Mouse (Mus musculus) left cerebral cortex, postnatal 4 days (tissue): ENCODE data around the gene Pde7b. TPM values are rescaled to one million over a fixed set of nuclear protein-coding genes. Genes with fewer than 3 reads are reported as not detected.

Source experiments
- DNase-seq: peaks from one replicate; pipeline ENCODE4 v3.0.0-alpha.2; 2022
- intact Hi-C: fragments of 180-260 bp; cut with DNase I; formaldehyde crosslinking; loops from one replicate; pipeline ENCODE4 v1.15.1; 2025
- total RNA-seq, 2 experiments: library from RNA; stranded (reverse); gene quantifications; 2 replicates each; pipeline ENCODE4 v1.2.3; 2021

The Pde7b gene
- total RNA-seq, 2 experiments from 2014 or later: 9.0 to 11.4 TPM

DNA sequence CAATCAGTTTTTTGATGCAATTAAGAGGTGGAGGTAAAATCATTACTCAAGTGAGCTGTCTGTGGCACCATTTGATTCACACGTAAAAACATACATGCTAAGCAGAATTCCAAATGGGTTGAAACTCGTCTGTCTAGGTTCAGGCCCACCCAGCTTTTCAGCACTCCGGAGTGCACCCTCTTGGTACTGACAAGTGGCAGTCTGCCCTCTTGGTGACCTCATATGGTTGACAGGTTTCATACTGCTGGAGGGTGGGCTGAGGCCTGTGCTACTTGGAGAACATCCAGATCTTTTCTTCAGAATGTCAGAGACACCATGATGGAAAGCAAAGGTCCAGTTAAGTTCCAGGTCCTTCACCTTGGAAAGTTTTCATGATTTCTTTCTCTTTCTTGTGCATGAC is 265.7 kb downstream of the Pde7b start:
- no peak for DNase-seq
- intact Hi-C loops: no loop called here

DNA sequence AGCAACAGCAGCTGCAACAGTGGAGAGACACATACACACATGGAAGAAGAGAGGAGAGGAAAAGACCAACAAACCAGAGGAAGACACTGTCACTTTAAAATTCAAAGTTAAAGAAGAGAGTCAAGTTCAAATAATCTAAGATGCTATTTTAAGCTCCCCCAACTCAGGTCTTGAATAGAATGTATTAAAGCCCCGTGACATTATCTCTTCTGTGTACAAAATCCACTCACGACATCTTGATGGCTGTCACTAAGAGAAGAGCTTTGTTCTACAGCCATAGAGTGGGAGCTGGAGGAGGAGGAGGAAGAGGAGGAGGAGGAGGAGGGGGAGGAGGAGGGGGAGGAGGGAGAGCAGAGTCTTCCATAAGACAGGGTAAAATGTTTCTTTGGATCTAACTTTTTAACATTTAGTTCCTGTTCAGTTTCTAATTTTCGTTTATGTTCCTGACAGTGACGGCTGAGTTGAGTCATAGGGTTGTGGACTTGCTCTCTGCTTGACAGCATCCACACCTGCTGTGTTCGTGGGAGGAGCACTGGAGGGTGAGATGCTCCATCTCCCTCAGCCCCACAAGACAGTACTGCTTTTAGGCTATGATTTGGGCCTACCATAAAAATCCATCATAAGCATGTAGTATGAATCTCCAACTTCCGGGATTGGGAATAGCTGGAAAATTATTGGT is 270.4 kb downstream of the Pde7b start:
- intact Hi-C loops: no loop called here
- no peak for DNase-seq

DNA sequence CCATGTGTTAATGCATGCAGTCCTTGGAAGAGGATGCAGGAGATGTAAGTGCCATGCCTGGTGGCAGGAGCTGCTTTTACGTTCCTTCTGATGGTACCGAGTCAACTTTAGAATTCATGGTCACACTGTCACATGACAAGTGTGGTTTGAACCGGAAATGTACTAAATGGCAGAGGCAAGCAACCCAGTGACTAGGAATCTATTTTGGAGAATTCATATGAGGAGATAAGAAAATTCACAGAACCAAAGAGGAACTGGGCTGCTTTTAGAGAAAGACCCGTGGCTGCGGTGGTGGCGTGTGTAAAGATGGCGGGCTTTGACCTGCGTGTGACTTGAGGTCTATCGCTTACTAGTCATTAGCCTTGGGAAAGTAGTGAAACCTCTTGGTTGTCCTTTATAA is 287.4 kb downstream of the Pde7b start:
- intact Hi-C loops: no loop called here
- no peak for DNase-seq

DNA sequence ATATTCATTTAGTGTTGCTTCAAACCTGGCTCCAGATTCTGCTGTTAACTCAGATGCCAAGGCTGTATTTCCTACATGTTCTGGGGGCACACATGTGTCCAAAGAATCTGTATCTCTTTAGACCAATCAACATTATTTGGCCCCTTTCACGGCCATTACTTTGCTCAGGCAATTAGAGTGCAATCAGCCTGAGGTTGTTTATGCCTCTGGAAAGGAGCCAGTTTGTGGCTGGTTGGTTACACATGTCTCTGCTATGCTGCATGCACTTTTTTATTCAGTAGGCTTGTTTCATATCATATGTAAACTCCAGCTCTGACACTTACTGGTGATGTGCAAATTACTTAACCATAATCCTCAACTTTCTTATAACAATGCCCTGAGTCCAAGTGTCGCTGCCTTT is 287.9 kb downstream of the Pde7b start:
- DNase-seq: no peak
- intact Hi-C loops: no loop called here

DNA sequence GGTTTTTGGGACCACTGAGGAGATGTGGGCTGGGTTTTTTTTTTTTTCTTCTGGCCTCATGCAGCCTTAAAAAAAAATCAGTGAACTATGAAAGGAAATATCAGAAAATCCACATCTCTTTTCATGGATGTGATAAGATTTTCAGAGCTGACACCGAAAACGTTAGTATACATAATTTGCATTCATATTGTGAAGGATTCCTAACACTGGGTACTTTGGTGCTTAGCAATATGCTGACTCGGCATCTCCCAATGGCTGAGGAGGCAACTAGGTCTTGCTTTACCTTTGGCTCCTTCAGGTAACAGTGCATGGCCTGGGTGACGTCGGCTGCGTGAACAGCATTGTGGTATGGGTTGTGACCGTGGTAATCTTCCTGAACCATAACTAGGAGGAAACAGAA is 289.0 kb downstream of the Pde7b start:
- no peak for DNase-seq
- intact Hi-C loops: no loop called here

DNA sequence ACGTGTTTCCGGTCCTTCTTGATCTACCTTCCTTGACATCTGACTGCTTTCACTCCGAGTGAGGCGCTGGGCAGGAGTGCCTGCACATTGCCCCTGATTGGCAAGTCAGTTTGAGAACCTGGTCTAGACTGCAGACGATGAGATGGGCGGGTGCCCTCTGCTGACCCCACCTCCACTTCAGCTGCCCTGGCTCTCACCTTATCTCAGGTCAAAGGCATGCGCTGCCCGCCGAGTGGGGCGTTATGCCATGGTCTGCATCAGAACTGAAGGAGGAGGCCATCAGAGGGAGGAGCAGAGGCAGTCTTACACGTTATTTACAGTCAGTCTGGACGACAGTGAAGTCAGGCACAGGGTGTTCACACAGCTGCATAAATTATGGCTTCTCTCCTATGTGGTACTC is 293.5 kb downstream of the Pde7b start:
- no peak for DNase-seq
- intact Hi-C loops: no loop called here

DNA sequence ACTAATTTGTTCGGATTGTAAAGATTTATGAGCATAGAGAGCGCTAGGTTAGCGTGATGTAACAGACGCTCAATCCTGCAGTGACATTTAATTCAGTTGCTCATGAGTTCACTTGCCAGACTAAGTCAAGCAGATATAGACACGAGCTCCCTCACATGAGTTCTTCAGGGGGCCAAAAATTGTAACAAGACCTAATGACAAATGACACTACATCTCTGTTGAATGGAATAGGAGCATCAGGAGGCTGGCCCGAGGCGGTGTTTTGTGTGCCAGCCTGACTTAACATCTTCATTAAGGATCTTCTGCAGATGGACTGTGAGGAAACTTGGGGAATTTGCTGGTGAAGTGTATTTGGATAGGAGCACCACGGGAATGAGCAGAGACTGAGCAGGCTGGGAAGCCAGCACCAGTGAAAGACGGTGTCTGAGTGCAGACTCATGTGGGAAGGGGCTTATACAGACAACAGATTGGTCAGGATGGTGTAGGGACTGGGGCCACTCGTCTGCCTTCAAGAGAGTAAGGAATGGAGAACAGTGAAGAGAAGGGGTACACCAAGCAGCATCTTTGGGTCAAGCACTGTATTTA is 303.5 kb downstream of the Pde7b start:
- peak; percentile 71 for DNase-seq
- intact Hi-C loops: no loop called here

DNA sequence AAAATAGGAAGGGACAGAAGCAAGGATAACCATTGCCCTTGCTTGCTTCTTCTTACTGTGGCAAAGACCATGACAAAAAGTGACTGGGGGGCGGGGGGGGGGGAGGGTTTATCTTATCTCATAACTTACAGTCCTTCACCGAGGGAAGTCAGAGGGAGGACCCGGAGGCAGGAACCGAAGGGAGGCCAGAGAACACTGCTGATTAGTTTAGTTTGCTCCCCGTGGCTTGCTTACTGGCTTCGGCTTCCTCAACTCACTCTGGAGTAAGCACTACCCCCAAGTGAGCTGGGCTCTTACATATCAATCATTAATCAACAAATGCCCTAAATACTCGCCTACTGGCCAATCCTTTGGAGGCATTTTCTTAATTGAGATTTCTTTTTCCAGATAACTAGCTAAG is 304.6 kb downstream of the Pde7b start:
- DNase-seq: no peak
- intact Hi-C loops: no loop called here

DNA sequence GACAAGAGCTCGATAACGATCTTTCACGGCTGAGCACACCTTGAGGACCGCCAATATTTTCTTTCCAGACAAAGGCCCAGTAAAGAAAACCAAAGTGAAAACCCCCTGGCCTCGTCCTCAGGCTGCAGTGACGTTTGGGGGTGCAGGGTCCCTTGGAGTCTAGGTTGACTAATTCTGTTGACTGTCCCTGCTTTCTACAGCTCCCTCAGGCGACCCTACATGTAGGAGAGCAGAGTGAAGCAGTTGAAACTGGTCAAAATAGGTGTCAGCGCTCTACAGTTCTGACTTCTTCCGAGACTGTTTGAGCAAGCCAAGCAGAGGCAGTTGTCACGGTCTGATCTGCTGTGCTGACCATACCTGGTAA is 306.0 kb downstream of the Pde7b start:
- intact Hi-C loops: no loop called here
- no peak for DNase-seq

DNA sequence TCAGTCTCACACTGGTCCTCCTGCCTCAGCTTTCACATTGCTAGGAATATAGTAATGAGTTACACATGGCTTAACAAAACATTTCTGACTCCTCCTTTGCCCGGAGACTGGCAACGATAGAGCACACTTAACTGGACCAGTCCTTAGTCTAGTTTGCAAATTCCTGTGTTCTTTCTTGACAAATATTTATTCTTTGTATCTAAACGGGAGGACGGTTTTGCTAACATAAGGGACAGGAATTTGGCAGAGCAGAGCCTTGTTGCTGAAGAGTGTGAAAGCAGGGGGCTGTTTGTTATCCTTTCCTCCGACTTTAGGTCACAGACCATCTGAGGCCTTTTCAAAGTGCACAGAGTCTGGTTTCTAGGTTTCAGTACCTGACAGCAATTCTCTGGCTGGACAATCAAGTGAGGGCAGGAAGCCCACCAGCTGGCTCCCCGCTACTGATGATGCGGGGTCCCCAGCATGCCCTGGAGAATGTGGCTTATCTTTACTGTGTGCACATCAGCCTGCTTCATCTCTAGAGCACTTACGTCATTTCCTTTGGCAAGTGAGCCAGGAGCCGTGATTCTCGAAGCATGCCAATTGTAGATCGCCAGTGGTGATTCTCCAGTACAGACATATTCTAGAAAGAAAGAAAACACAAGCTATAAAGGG is 306.5 kb downstream of the Pde7b start:
- no peak for DNase-seq
- intact Hi-C loops: no loop called here

DNA sequence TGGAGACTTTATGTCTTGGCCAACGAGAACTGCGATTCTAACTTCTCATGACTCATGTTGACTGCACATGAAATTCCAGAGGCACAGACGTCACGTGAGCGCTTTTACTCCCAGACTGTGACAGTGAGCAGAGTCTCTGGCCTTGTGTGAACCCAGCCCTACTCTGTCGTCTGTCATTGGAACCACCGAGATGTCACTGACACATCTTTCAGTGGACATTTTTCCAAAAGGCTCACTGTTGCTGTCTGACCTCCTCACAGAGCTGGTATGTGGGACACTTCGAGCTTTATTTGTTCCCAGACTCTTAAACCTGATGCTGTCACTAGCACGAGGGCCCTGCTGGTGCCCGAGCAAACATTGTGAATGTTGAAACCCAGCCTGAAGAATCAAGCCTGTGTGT is 315.7 kb downstream of the Pde7b start:
- no peak for DNase-seq
- intact Hi-C loops: no loop called here

DNA sequence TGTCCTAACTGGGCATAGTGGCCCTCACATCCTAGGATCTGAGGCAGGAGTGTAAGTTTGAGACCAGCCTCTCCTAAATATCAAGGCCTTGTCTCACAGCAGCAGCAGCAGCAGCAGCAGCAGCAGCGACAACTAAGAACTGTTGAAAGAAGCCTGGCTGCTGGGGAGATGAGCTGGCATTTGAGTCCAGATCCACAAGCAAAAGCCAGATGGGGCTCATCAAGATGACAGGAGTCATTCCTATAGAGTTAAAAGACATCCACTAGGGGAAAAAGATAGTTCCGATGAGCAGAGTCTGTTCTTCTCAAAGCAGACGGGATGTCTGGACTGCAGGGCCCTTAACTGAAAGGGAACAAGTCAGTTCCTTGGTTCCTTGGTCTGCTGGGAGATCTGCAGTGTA is 316.5 kb downstream of the Pde7b start:
- no peak for DNase-seq
- intact Hi-C loops: no loop called here

DNA sequence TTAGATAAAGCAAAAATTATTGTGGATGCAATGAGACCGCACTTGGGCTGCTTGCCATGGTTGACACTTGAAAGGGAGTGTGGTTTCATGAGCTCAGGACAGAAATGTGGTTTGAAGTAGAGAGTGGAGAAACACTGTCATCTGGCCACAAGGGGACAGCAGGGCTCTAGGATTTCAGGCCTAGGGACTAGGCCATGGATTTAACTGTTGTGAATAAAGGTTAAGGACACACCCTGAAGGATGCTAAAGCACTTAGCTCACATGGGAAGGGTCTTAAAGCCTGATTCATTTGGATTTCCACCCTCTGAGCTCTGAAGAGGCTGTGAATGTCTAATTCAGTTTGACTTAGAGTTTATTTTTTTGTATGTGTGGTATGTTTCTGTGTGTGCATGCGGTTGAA is 319.4 kb downstream of the Pde7b start:
- intact Hi-C loops: loop anchor here (2.0 kb wide), 1 partner anchor 523 kb away; no protein-coding TSS in a partner anchor
- DNase-seq: peak; percentile 47

DNA sequence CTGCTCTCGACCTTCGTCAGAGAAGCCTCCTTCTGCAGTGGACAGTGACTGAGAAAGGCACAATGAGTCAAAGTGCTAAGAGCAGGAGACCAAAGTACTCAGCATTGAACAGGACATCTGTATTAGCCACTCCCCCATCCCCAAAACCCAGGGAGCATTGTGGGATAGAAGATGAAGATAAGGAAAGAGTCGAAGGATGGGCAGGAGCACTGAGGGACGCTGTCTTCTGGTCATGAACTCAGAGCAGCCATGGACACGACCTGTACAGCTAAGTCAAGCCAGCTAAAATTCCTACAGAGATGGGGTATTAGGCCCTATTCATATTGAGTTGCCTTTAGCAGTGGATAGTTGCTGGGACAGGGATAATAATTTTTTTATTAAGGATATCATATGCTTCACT is 321.9 kb downstream of the Pde7b start:
- intact Hi-C loops: no loop called here
- no peak for DNase-seq

DNA sequence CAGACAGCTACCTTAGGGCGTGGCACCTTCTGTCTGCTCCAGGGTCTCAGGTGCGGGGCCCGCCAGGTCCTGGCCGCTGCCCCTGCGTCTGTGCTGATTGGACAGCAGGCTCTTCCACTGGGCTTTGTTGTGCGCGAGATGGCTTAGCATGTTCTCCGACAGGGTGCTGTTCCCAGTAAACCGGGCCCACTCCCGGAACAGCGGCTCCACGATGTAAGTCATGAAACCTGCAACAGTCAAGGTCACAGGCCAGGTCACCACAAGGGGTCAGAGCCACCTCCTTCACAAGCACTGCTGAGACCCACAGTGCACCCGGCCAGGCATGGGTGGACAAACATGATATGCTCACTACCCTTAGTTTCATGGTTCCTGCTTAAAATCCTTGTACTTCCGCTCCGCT is 324.5 kb downstream of the Pde7b start:
- intact Hi-C loops: no loop called here
- DNase-seq: no peak

DNA sequence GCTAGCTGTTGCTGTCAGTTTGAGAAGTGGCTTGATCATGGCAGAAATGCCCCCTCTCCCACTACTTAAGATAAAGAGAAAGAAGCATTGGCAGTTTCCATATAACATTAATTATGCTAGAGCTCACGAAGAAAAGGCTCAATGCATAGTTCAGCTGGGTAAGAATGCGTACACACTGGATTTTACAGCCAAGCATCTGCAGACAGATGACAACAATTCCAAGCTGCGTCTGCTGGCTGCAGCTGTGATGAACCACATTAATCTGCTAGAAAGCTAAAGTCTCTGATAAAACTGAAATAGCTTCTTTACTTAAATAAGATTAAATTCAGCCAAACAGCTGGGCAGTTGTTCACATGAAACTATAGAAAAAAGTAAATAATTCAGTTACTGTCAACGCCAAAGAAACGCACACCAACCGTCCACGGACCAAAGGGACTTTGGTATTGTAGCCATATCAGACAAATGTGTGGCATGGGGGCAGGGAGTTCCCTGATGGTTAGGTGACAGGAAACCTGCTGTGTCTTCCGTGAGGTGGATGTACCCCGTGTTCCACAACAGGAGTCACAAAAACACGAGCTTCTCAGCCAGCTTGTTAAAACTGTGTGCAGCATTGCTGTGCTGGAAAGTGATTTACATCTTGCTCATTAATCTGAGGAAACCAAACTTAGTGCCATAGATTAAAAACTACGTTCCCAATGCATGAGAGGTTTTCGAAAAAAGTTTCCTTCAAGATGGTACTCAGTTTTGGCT is 326.1 kb downstream of the Pde7b start:
- no peak for DNase-seq
- intact Hi-C loops: no loop called here

DNA sequence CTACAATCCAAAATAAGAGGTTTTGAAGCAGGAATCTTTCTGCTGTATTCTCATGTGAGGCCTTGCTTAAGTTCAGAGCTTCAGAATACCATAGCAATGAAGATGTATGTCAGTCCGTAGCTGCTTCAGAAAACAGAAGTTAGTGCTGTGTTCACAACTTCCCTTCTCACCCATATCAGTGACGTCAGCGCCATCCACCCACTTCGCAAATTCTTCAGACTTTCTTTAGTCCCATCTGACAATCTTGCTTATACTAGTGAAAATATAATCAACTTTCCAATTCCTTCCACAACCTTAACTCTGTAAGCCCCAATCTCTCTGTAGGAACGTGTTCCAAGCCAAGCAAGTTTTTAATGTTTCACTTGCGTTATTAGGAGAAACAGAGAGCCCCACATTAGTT is 326.7 kb downstream of the Pde7b start:
- intact Hi-C loops: no loop called here
- no peak for DNase-seq

DNA sequence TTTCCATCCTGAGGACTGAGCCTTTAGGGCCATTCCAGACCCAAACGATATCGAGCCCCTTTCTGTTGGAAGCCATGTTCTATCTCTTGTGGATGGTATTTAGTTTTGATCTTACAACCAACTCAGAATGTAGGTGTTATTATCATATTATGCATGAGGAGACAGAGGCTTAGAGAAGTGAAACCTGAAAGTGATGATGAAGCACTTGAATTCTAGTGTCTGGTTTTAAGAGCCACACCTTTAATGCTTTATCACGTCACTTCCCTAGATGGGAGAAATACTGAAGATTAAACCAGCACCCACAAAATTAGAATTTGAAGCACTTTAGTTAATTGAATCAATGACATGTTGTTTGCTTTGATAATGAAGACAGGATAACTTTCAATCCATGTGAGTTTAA is 329.1 kb downstream of the Pde7b start:
- DNase-seq: no peak
- intact Hi-C loops: no loop called here

DNA sequence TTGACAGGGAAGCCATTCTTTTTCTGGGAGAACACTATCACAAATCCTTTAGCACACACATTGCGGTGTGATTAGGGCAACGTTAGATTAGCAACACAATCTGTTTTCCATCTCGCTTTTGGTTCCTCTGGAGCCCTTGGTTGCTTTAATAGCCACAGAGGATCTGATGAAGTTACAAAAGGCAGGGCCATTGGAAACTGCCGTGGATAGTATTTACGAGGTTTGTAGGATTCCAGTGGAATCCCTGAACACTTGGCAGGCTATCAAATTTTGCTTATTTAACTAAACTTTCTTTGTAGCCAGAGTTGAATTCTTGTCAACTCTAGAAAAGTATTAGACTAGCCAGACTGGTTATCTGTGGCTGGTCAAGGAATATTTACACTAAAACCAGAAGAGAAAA is 330.1 kb downstream of the Pde7b start:
- intact Hi-C loops: no loop called here
- no peak for DNase-seq

DNA sequence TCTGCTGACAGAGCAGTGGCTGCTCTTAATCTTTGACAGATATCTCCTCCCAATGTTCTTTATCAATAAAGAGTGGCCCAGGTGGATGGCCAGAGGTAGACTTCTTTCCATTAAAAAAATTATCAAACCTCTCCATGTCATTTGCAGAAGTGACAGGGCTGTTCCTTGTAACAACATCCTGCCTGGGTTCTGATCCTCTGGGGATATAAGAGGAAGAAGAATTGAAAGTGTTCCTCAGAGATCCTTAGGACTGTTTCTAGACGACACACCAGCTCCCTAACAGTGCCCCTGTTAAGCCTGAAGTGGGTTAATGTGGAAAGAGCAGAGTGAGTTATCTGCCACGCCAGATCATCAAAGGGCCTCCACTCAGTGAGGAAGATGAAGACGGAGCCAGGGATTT is 334.3 kb downstream of the Pde7b start:
- intact Hi-C loops: no loop called here
- no peak for DNase-seq

DNA sequence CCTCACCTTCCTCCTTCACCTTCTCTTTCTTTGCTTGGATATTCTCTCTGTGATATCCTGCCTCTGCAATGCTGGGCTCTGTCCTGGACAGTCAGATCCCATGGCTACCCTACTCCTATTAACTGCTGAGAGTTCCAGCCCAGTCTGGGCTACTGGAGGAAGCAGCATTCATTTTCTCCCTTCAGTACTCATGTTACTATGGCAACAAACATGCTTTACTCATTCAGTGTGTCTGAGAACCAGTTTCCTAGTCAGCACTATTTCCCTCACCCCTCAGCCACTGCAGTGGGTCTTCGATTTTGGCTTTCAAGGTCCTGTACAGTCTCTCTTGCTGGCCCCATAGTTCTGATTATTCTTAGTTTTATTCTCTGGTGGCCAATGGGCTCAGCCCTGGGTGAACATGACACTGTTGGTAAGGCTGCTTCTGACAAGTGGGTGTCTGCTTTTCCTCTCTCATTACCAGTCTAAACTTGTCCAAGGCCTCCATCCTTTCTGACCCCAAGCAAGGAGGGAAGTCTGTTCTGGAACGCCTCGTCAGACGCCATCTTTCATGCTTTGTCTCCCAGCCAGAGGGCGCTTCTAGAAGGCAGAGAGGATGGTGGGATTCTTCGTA is 342.0 kb downstream of the Pde7b start:
- intact Hi-C loops: no loop called here
- no peak for DNase-seq
